Mouse (Mus musculus) MEL (cell line): ENCODE results near the gene Olfr549. TPM values are rescaled to one million over a fixed set of nuclear protein-coding genes. Genes with fewer than 3 reads are reported as not detected.

Experiments
- DNase-seq: peaks from one replicate; pipeline ENCODE4 v3.0.0; 2011; ENCODE audit warnings: low read depth, low spot score
- H3K27ac ChIP-seq: 2 replicates; pipeline ENCODE4 v1.5.1; 2012; ENCODE audit warnings: low read depth, mild to moderate bottlenecking, control low read depth, low read length, moderate library complexity; ENCODE audit not compliant: control insufficient read depth
- H3K27me3 ChIP-seq, 2 experiments: fragments of 150-350 bp in 1 of 2; sonication (generic) in 1 of 2; 2 replicates each; pipeline ENCODE4 v1.6.1; 2012; ENCODE audit warnings: low read length in 2 of 2, mild to moderate bottlenecking in 2 of 2, improper control_type of control experiment in 1 of 2, moderate library complexity in 1 of 2; ENCODE audit not compliant: insufficient read depth in 2 of 2, control insufficient read depth in 1 of 2
- H3K36me3 ChIP-seq, 2 experiments: 2 replicates each; pipeline ENCODE4 v1.6.1; 2012 to 2014; ENCODE audit warnings: low read length in 2 of 2, improper control_type of control experiment in 1 of 2, inconsistent platforms in 1 of 2, mild to moderate bottlenecking in 1 of 2; ENCODE audit not compliant: insufficient read depth in 2 of 2, control insufficient read depth in 1 of 2
- H3K4me1 ChIP-seq, 2 experiments: fragments of 150-350 bp in 1 of 2; sonication (generic) in 1 of 2; 2 replicates each; pipeline ENCODE4 v1.6.1; 2012; ENCODE audit warnings: low read length in 2 of 2, improper control_type of control experiment in 1 of 2, mild to moderate bottlenecking in 1 of 2; ENCODE audit not compliant: insufficient read depth in 2 of 2, control insufficient read depth in 1 of 2
- H3K4me3 ChIP-seq, 2 experiments: fragments of 150-350 bp in 1 of 2; sonication (generic) in 1 of 2; 2 replicates each; pipeline ENCODE4 v1.5.1; 2012; ENCODE audit warnings: low read depth in 2 of 2, low read length in 2 of 2, mild to moderate bottlenecking in 2 of 2, moderate library complexity in 2 of 2, control low read depth in 1 of 2, improper control_type of control experiment in 1 of 2; ENCODE audit not compliant: control insufficient read depth in 1 of 2, insufficient read depth in 1 of 2
- H3K79me2 ChIP-seq: 2 replicates; pipeline ENCODE4 v1.6.1; 2012; ENCODE audit warnings: mild to moderate bottlenecking, low read length, moderate library complexity; ENCODE audit not compliant: control insufficient read depth, poor library complexity, insufficient read depth
- H3K9ac ChIP-seq: 2 replicates; pipeline ENCODE4 v1.6.1; 2012; ENCODE audit warnings: low read depth, mild to moderate bottlenecking, control low read depth, low read length, moderate library complexity; ENCODE audit not compliant: control insufficient read depth, poor library complexity, severe bottlenecking
- H3K9me3 ChIP-seq: fragments of 150-350 bp; sonication (generic); replicated peaks from 2 replicates; pipeline ENCODE4 v1.6.1; 2012; ENCODE audit warnings: mild to moderate bottlenecking, low read length, improper control_type of control experiment, moderate library complexity; ENCODE audit not compliant: insufficient read depth
- CTCF ChIP-seq, 3 experiments: IDR thresholded peaks in 2 of 3; conservative IDR thresholded peaks in 1 of 3; 2 replicates each; pipeline ENCODE4 v1.5.1; 2011 to 2012; ENCODE audit warnings: low read length in 3 of 3, low read depth in 2 of 3, mild to moderate bottlenecking in 2 of 3, improper control_type of control experiment in 1 of 3, inconsistent platforms in 1 of 3, mixed read lengths in 1 of 3, moderate library complexity in 1 of 3; ENCODE audit not compliant: control insufficient read depth in 1 of 3, insufficient read depth in 1 of 3, poor library complexity in 1 of 3, severe bottlenecking in 1 of 3
- GABPA ChIP-seq: IDR thresholded peaks from 2 replicates; pipeline ENCODE4 v1.6.1; 2012; ENCODE audit warnings: low read depth, mild to moderate bottlenecking, inconsistent platforms, low read length, improper control_type of control experiment, moderate library complexity
- GATA1 ChIP-seq: IDR thresholded peaks from 2 replicates; pipeline ENCODE4 v1.6.1; 2011; ENCODE audit warnings: low read depth, low read length, improper control_type of control experiment
- HCFC1 ChIP-seq: IDR thresholded peaks from 2 replicates; pipeline ENCODE4 v1.6.1; 2012; ENCODE audit warnings: low read depth, mild to moderate bottlenecking, inconsistent platforms, low read length, improper control_type of control experiment, moderate library complexity
- MAFK ChIP-seq: IDR thresholded peaks from 2 replicates; pipeline ENCODE4 v1.6.1; 2011; ENCODE audit warnings: low read depth, mild to moderate bottlenecking, low read length, improper control_type of control experiment, borderline replicate concordance
- MYC ChIP-seq: IDR thresholded peaks from 2 replicates; pipeline ENCODE4 v1.6.1; 2011; ENCODE audit warnings: low read depth, mild to moderate bottlenecking, low read length, improper control_type of control experiment, moderate library complexity
- NELFE ChIP-seq: IDR thresholded peaks from 2 replicates; pipeline ENCODE4 v1.6.1; 2011; ENCODE audit warnings: low read depth, low read length, improper control_type of control experiment
- NRF1 ChIP-seq: IDR thresholded peaks from 2 replicates; pipeline ENCODE4 v1.6.1; 2014; ENCODE audit warnings: low read depth, mild to moderate bottlenecking, inconsistent platforms, low read length, improper control_type of control experiment, moderate library complexity; ENCODE audit not compliant: poor library complexity, insufficient read depth, severe bottlenecking
- RAD21 ChIP-seq: IDR thresholded peaks from 2 replicates; pipeline ENCODE4 v1.6.1; 2011; ENCODE audit warnings: mild to moderate bottlenecking, low read depth, low read length, improper control_type of control experiment
- SIN3A ChIP-seq: IDR thresholded peaks from 2 replicates; pipeline ENCODE4 v1.6.1; 2012; ENCODE audit warnings: low read length, improper control_type of control experiment, inconsistent platforms
- SMC3 ChIP-seq: IDR thresholded peaks from 2 replicates; pipeline ENCODE4 v1.6.1; 2011; ENCODE audit warnings: low read depth, low read length, improper control_type of control experiment
- USF2 ChIP-seq, 2 experiments: IDR thresholded peaks; 2 replicates each; pipeline ENCODE4 v1.6.1; 2011 to 2012; ENCODE audit warnings: improper control_type of control experiment in 2 of 2, low read length in 2 of 2, borderline replicate concordance in 1 of 2, inconsistent platforms in 1 of 2, low read depth in 1 of 2, mild to moderate bottlenecking in 1 of 2; ENCODE audit not compliant: insufficient read depth in 1 of 2
- ZC3H11A ChIP-seq: IDR thresholded peaks from 2 replicates; pipeline ENCODE4 v1.6.1; 2012; ENCODE audit warnings: low read depth, mild to moderate bottlenecking, inconsistent platforms, low read length, improper control_type of control experiment
- ZKSCAN1 ChIP-seq: IDR thresholded peaks from 2 replicates; pipeline ENCODE4 v1.6.1; 2012; ENCODE audit warnings: low read depth, mild to moderate bottlenecking, inconsistent platforms, low read length, improper control_type of control experiment, moderate library complexity
- ZNF384 ChIP-seq: IDR thresholded peaks from 2 replicates; pipeline ENCODE4 v1.6.1; 2012; ENCODE audit warnings: low read depth, mild to moderate bottlenecking, inconsistent platforms, low read length, improper control_type of control experiment
- polyA plus RNA-seq, 2 experiments: library from polyadenylated mRNA; stranded (reverse) in 1 of 2; unstranded in 1 of 2; fragments of >175 nt in 1 of 2; fragments of >200 nt in 1 of 2; gene quantifications; 2 replicates each; pipeline versions ENCODE4 v1.2.1 to v1.2.4; 2012; ENCODE audit warnings: low replicate concordance in 2 of 2, low read depth in 1 of 2; ENCODE audit not compliant: insufficient read length in 2 of 2, insufficient read depth in 1 of 2, missing spikeins in 1 of 2
- total RNA-seq: library from RNA; depleted of rRNA; stranded (reverse); fragments of 300-350 nt; gene quantifications from 2 replicates; pipeline ENCODE4 v1.2.3, GENCODE M21; 2012

Olfr549 gene
- total and polyA plus RNA-seq, 3 experiments, result not detected

GRCm38 (mm10) chr7:102506848-102507247, 42.8 kb upstream of the Olfr549 start:
- TF ChIP-seq NRF1 (no peak), ZC3H11A (peak; percentile 71), MAFK (no peak), RAD21 (peak; percentile 91), GABPA (no peak), SMC3 (peak; percentile 79), CTCF (IDR thresholded peaks at IDR 0.05 in 2 of 3, conservative IDR thresholded peaks at IDR 0.05 in 1 of 3; ENCODE audit: control insufficient read depth in 1 of 3, insufficient read depth in 1 of 3, low read depth in 2 of 3, low read length in 3 of 3, poor library complexity in 1 of 3, severe bottlenecking in 1 of 3) (peak; percentile 80 to 88 (median 88))
- peak; percentile 81 for DNase-seq
- H3K4me1 ChIP-seq, result no peaks in the 10 kb centered on the region; a peak in 1 of 4 replicates
- H3K9ac ChIP-seq, result no peak overlapping the region
- no peak overlapping the region for H3K27ac ChIP-seq
- no peaks in the 10 kb centered on the region for H3K36me3 ChIP-seq
- H3K9me3 ChIP-seq, result no peaks in the 10 kb centered on the region
- no peak overlapping the region for H3K4me3 ChIP-seq
- no peaks in the 10 kb centered on the region for H3K79me2 ChIP-seq
- H3K27me3 ChIP-seq, result no peaks in the 10 kb centered on the region

GRCm38 (mm10) chr7:102508066-102508465, 41.6 kb upstream of the Olfr549 start:
- TF ChIP-seq HCFC1 (no peak), SIN3A (no peak), MYC (no peak), NRF1 (no peak), ZC3H11A (no peak), ZKSCAN1 (no peak), RAD21 (no peak), SMC3 (no peak), ZNF384 (no peak), GATA1 (no peak), USF2 (IDR thresholded peaks at IDR 0.05; ENCODE audit: borderline replicate concordance in 1 of 2, insufficient read depth in 1 of 2, low read depth in 1 of 2, low read length in 2 of 2) (no peak), NELFE (no peak)
- no peaks in the 10 kb centered on the region for H3K9me3 ChIP-seq
- no peak for DNase-seq
- H3K36me3 ChIP-seq, result peaks cover 0 to 2% of the 10 kb centered on the region in 2 experiments; a peak in 1 of 4 replicates
- H3K4me3 ChIP-seq, result no peak overlapping the region
- no peaks in the 10 kb centered on the region for H3K27me3 ChIP-seq
- H3K9ac ChIP-seq, result no peak overlapping the region
- peaks cover 0 to 4% of the 10 kb centered on the region in 2 experiments; a peak in 2 of 4 replicates for H3K4me1 ChIP-seq
- H3K27ac ChIP-seq, result no peak overlapping the region
- H3K79me2 ChIP-seq, result peaks cover 1% of the 10 kb centered on the region; the same call in 1 of the 2 replicates
